Mouse (Mus musculus): Measurements from ENCODE around the gene Rdh11.

DNA sequence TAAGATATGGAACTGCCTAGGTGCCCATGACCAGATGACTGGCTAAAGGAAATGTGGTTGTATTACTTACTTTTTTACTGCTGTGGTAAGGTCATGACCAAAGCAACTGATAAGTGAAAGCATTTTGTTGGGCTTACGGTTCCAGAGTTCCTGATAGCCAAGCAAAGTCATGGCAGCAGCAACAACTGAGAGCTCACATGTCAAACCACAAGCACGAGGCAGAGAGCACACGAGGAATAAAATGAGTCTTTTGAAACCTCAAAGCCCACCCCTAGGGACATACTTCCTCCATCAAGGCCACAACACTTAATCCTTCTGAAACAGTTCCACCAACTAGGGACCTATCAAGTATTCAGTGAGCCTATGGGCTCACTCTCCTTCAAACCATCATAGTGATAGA is 9.8 kb upstream of the Rdh11 start:
- no peak for TF ChIP-seq POLR2A (IDR thresholded peaks at IDR 0.05; ENCODE audit: insufficient read length, low read depth)
- no peak for TF ChIP-seq MAX (IDR thresholded peaks at IDR 0.05; ENCODE audit: low read depth)
- TF ChIP-seq POLR2AphosphoS2 (IDR thresholded peaks at IDR 0.05; ENCODE audit: insufficient read length, low read depth), result no peak
